Mouse (Mus musculus) embryonic facial prominence, embryonic 14.5 days (tissue): Measurements from ENCODE around the gene Kcnc2. TPM values are rescaled to one million over a fixed set of nuclear protein-coding genes. Genes with fewer than 3 reads are reported as not detected.

Experiments
- ATAC-seq: fragments of 200-750 bp; cut with Nextera tagmentation; 2 replicates; pipeline ENCODE4 v1.8.0; 2017; ENCODE audit warnings: low read depth, moderate number of reproducible peaks, moderate TSS enrichment
- DNase-seq: peaks from one replicate; pipeline ENCODE4 v3.0.0-alpha.2; 2015; ENCODE audit warnings: low spot score
- H3K27ac ChIP-seq: fragments of 300-500 bp; sonication (generic); replicated peaks from 2 replicates; pipeline ENCODE4 v1.5.1; 2014; ENCODE audit warnings: low read depth, mild to moderate bottlenecking, low read length, moderate library complexity
- H3K27me3 ChIP-seq: fragments of 300-500 bp; sonication (generic); replicated peaks from 2 replicates; pipeline ENCODE4 v1.6.1; 2014; ENCODE audit warnings: low read length; ENCODE audit not compliant: control insufficient read depth, insufficient read depth
- H3K36me3 ChIP-seq: fragments of 300-500 bp; sonication (generic); 2 replicates; pipeline ENCODE4 v1.6.1; 2014; ENCODE audit warnings: low read length, mixed read lengths; ENCODE audit not compliant: control insufficient read depth, insufficient read depth
- H3K4me1 ChIP-seq: fragments of 300-500 bp; sonication (generic); 2 replicates; pipeline ENCODE4 v1.6.1; 2014; ENCODE audit warnings: antibody characterized with exemption, low read length; ENCODE audit not compliant: control insufficient read depth, insufficient read depth
- H3K4me2 ChIP-seq: fragments of 300-500 bp; sonication (generic); 2 replicates; pipeline ENCODE4 v1.6.1; 2014; ENCODE audit warnings: low read depth, mild to moderate bottlenecking, low read length, moderate library complexity, mixed read lengths
- H3K4me3 ChIP-seq: fragments of 300-500 bp; sonication (generic); 2 replicates; pipeline ENCODE4 v1.5.1; 2014; ENCODE audit warnings: low read depth, mild to moderate bottlenecking, low read length
- H3K9ac ChIP-seq: fragments of 300-500 bp; sonication (generic); 2 replicates; pipeline ENCODE4 v1.6.1; 2014; ENCODE audit warnings: low read depth, mild to moderate bottlenecking, low read length, moderate library complexity, mixed read lengths
- H3K9me3 ChIP-seq: fragments of 300-500 bp; sonication (generic); 2 replicates; pipeline ENCODE4 v1.6.1; 2016; ENCODE audit warnings: low read length; ENCODE audit not compliant: control insufficient read depth
- WGBS: fragments of 180-500 bp; shearing (Covaris S2); extraction: QIAGEN DNeasy Blood & Tissue Kit; methylation state at CpG from one replicate; pipeline ENCODE4 v1.1.7; 2014; 5-methylcytosine and 5-hydroxymethylcytosine counted together
- polyA plus RNA-seq: library from polyadenylated mRNA; unstranded; fragments of >200 nt; fragmentation: Nextera tagmentation; extraction: Ambion mirVana; gene quantifications from 2 replicates; pipeline ENCODE4 v1.2.1, GENCODE M21; 2014

The Kcnc2 gene
- polyA plus RNA-seq, 1 experiment from 2014 or later: 1.3 TPM

DNA sequence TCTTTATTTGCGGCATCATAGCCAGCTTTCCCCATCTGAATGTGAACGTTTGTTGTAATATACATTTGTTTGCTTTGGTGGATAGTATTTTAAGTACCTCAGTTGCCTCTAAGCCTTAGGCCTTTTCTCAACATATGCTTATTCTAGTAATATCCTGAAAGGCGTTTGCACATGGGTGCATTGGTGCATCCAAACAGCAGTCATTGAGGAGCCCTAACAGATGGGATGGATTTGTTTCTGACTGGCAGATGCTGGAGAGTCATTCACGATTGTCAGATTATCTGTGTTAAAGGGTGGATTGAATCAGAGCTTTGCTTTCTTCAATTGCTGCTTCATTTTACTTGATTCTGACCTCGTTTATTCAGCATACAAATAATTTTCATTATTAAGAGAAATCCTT is 89.8 kb downstream of the Kcnc2 start:
- H3K27ac ChIP-seq: no peak overlapping the region
- H3K27me3 ChIP-seq: no peaks in the 10 kb centered on the region
- DNase-seq (no peak), ATAC-seq (no peak)
- H3K4me3 ChIP-seq: no peak overlapping the region
- 63% methylated on average over 5 of the region's 5 CpGs for WGBS
- no peak overlapping the region for H3K4me2 ChIP-seq
- H3K4me1 ChIP-seq: no peaks in the 10 kb centered on the region
- no peaks in the 10 kb centered on the region for H3K9me3 ChIP-seq
- H3K36me3 ChIP-seq: no peaks in the 10 kb centered on the region
- H3K9ac ChIP-seq: no peak overlapping the region

DNA sequence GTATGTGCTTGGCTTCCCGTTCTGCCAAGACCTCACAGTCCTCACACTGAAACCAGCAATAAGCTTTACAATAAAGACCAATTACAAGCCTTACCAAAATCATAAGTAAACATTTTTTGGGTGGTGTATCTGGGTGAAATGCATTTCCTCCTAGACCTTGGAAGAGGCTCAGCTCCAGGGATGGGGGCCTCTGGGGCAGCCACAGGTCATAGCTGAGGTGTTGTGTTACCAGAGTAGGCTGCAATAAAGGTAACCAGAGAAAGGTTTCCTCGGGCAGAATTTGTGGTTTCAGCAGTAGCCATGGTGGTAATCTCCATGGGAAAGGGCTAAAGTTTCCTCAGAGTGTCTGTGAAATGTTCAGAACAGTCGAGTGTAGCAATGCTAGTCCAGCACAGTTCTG is 97.4 kb downstream of the Kcnc2 start:
- DNase-seq (peak; percentile 5), ATAC-seq (peak; percentile 60; the same call in 1 of the 2 replicates)
- H3K9me3 ChIP-seq: no peaks in the 10 kb centered on the region
- no peaks in the 10 kb centered on the region for H3K36me3 ChIP-seq
- H3K4me1 ChIP-seq: no peaks in the 10 kb centered on the region
- no peak overlapping the region for H3K4me3 ChIP-seq
- H3K9ac ChIP-seq: no peak overlapping the region
- H3K4me2 ChIP-seq: no peak overlapping the region
- 53% methylated on average over 3 of the region's 3 CpGs for WGBS
- H3K27ac ChIP-seq: no peak overlapping the region
- no peaks in the 10 kb centered on the region for H3K27me3 ChIP-seq

DNA sequence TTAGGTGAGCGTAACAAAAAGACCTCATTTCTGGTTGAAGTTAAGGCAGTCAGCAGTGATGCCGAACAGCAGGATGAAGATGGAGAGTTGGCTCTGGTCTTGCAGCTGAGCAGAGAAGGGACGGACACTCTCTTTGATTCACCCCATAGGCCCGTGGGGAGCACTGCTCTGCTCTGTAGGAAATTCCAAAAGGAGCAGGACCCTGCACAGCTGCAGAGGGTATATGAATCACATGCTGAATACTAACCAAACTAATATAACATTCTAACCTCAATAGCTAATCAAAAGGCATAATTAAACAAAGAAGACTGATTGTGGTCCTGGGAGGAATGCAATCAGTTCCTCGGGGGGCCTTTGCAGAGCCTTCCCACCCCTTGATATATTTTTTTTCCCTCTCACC is 106.2 kb downstream of the Kcnc2 start:
- no peaks in the 10 kb centered on the region for H3K36me3 ChIP-seq
- no peak overlapping the region for H3K4me3 ChIP-seq
- H3K27ac ChIP-seq: no peak overlapping the region
- WGBS: 76% methylated on average over 5 of the region's 5 CpGs
- H3K9me3 ChIP-seq: no peaks in the 10 kb centered on the region
- H3K4me2 ChIP-seq: no peak overlapping the region
- no peak for ATAC-seq
- DNase-seq: no peak
- no peaks in the 10 kb centered on the region for H3K4me1 ChIP-seq
- H3K9ac ChIP-seq: no peak overlapping the region
- no peaks in the 10 kb centered on the region for H3K27me3 ChIP-seq

DNA sequence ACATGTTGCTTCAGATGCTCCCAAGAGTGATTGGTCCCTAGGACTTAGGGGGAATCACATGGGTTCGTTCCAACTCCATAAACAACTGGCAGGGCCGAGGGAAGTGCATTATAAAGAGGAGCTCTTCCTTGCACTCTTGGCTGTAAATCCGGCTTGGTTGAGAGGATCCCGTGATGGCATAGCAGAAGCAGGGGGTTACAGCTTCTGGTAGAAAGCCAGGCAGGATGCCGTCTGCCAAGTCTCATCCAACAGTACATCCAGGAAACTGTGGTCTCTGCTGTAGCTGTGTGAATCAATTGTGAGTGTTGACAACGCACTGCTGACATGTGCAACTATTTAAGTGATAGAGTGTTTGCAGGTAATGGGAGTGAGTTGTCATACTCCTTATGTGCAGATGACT is 107.5 kb downstream of the Kcnc2 start:
- Histone ChIP-seq H3K27me3 (no peaks in the 10 kb centered on the region), H3K4me3 (no peak overlapping the region), H3K4me2 (no peak overlapping the region), H3K27ac (no peak overlapping the region), H3K9me3 (no peaks in the 10 kb centered on the region), H3K9ac (no peak overlapping the region), H3K36me3 (no peaks in the 10 kb centered on the region), H3K4me1 (no peaks in the 10 kb centered on the region)
- DNase-seq (no peak), ATAC-seq (no peak)
- 64% methylated on average over 6 of the region's 6 CpGs for WGBS

DNA sequence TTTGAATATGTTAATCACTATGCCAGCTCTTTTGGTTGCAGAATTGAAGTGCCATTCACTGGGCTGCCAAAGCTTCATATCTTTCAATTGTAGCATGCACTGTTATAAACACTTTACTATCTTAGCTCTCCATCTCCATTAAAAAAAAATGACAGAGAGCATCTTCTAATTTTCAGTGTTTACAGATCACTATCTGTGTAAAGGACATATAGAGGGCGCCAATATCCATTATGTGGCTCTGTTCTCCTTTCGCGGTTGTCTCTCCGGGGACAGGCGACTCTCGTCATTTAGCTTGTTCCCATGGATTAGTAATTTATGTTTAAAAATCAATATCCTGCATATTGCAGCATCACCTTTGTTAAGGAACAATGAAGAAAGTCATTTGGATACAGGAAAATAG is 109.7 kb downstream of the Kcnc2 start:
- Histone ChIP-seq H3K4me2 (no peak overlapping the region), H3K9me3 (no peaks in the 10 kb centered on the region), H3K27me3 (no peaks in the 10 kb centered on the region), H3K4me3 (no peak overlapping the region), H3K36me3 (no peaks in the 10 kb centered on the region), H3K9ac (no peak overlapping the region), H3K27ac (no peak overlapping the region), H3K4me1 (no peaks in the 10 kb centered on the region)
- WGBS: 87% methylated on average over 6 of the region's 6 CpGs
- DNase-seq (no peak), ATAC-seq (no peak)

DNA sequence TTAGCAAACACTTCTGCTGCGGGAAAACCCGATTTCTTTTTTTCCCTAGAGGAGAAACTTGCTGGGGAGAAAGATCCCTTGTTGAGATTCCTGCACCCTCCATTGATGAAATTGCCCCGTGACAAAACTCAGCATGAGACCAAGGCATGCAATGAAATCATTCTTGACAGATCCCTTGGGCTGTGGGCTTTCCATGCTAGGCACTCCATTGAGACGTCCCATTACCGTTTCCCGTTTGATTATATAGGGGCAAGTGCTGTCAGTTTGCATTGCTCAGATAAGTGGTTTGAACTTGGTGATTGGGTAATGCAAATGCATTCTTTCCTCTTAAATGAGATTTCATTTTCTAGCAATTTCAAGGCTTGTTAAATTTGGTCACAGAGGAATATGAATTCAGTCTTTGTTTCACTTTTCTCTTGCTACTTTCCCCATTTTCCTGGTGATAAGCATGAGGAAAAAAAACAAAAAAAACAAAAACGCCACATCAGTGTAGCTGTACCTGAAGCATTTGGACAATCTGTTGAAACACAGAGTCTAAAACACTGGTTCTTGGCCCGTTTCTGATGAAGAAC is 123.6 kb downstream of the Kcnc2 start:
- no peak overlapping the region for H3K27ac ChIP-seq
- H3K9ac ChIP-seq: no peak overlapping the region
- H3K27me3 ChIP-seq: no peaks in the 10 kb centered on the region
- no peaks in the 10 kb centered on the region for H3K36me3 ChIP-seq
- DNase-seq: peak; percentile 57
- no peak overlapping the region for H3K4me2 ChIP-seq
- H3K9me3 ChIP-seq: no peaks in the 10 kb centered on the region
- 49% methylated on average over 8 of the region's 8 CpGs for WGBS
- H3K4me3 ChIP-seq: no peak overlapping the region
- H3K4me1 ChIP-seq: no peaks in the 10 kb centered on the region
- ATAC-seq: peak; percentile 70; the same call in 1 of the 2 replicates

DNA sequence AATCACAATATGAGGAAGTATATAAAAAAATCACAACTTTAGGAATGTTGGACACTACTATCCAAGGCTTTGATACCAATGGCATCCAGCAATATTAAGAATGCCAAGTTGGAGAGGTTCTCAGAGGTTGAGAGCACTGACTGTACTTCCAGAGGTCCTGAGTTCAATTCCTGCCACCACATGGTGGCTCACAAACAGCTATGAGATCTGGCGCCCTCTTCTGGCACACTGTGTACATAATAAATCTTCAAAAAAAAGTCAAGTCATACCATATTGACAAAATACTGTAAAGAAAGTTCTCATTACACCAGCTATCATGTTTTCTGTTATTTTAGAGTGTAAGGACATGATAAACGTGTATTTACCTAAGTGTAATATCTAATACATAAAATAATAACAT is 126.3 kb downstream of the Kcnc2 start:
- DNase-seq: no peak
- 51% methylated on average over 2 of the region's 2 CpGs for WGBS
- no peak for ATAC-seq
- Histone ChIP-seq H3K4me2 (no peak overlapping the region), H3K27ac (no peak overlapping the region), H3K36me3 (no peaks in the 10 kb centered on the region), H3K27me3 (no peaks in the 10 kb centered on the region), H3K9me3 (no peaks in the 10 kb centered on the region), H3K4me3 (no peak overlapping the region), H3K4me1 (no peaks in the 10 kb centered on the region), H3K9ac (no peak overlapping the region)

DNA sequence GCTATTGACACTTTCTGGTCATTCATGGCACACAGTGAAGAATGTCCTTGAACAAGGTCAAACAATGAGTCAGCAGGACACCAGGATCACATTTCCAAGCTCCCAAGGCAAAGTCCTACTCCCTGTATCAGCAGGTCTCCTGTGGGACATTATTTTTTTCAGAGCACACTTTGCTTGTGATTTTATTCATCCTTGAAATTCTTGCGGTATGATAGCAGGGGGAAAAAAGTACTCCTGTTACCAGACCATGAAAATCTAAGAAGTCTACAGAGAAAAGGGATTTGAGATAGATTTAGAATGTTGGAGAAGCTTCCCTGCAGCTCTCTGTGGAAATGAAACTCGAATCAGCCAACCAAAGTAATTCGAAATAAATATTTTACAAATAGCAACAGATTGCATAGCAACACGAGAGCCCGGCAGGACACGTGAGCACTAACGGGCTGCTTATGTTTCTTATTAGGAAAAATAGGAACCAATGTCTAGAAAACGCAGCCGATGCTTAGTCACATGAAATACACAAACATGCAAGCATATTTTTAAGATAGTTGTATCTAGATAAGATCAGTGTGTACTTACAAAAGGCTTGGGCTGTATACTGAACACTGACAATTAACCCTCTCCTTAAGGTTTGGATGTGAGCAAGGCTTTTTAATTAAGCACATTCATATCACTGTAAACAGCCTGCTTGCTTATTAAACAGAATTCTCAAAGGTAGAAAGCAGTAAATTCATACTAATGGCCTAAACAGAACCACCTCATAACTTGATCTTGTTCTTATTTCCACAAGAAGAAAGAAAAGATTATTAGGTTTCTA is 129.9 kb downstream of the Kcnc2 start:
- Histone ChIP-seq H3K9me3 (no peaks in the 10 kb centered on the region), H3K9ac (no peak overlapping the region), H3K4me3 (no peak overlapping the region), H3K36me3 (no peaks in the 10 kb centered on the region), H3K27me3 (no peaks in the 10 kb centered on the region), H3K4me1 (no peaks in the 10 kb centered on the region), H3K27ac (no peak overlapping the region), H3K4me2 (no peak overlapping the region)
- WGBS: 42% methylated on average over 9 of the region's 9 CpGs
- ATAC-seq (peak; percentile 55), DNase-seq (peak; percentile 67)

DNA sequence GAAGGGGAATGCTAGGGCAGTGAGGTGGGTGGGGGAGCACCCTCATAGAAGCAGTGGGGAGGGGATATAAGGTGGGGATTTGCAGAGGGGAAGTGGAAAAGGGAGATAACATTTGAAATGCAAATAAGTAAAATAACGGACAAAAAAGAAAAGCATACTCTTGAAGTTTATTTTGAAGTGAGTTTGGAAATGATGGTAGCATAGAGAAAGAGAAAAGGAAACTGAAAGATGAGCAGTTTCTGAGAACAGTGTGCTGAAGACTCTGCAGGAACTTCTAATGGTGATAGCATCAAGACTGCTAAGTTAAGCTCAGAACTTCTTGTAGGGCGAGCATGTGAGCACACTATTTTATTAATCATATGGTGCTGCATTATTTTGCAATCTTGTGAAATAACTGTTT is 138.6 kb downstream of the Kcnc2 start:
- Histone ChIP-seq H3K9me3 (no peaks in the 10 kb centered on the region), H3K27ac (no peak overlapping the region), H3K9ac (no peak overlapping the region), H3K4me2 (no peak overlapping the region), H3K27me3 (no peaks in the 10 kb centered on the region), H3K4me1 (no peaks in the 10 kb centered on the region), H3K36me3 (no peaks in the 10 kb centered on the region), H3K4me3 (no peak overlapping the region)
- no peak for ATAC-seq
- DNase-seq: no peak
- 80% methylated on average over 2 of the region's 2 CpGs for WGBS
